Mouse (Mus musculus): ENCODE results near the gene Map1b. TPM values are rescaled to one million over a fixed set of nuclear protein-coding genes. Genes with fewer than 3 reads are reported as not detected.

Map1b gene
- total RNA-seq, 1 experiment, result 21.2 TPM

GRCm38 (mm10) chr13:99443484-99444175 is 72.7 kb downstream of the Map1b start:
- in situ Hi-C loops (cut with MboI; ENCODE audit: low sequenced_read_pairs in 2 of 2, unreplicated experiment in 2 of 2), result no loop called here
- TF ChIP-seq CHD2 (IDR thresholded peaks at IDR 0.05; ENCODE audit: low read depth, low read length), result no peak
- no peak for TF ChIP-seq ZC3H11A (IDR thresholded peaks at IDR 0.05; ENCODE audit: borderline replicate concordance, low read depth, low read length)
- H3K36me3 ChIP-seq (ENCODE audit: control insufficient read depth, insufficient read depth, low read length, poor library complexity, severe bottlenecking), result peaks cover 23% of the 10 kb centered on the region
- H3K9ac ChIP-seq (ENCODE audit: insufficient read depth, low read depth, low read length, poor library complexity, severe bottlenecking), result peak overlapping the region; percentile 19; the same call in 1 of the 2 replicates
- H3K4me1 ChIP-seq (ENCODE audit: control insufficient read depth in 2 of 2, insufficient read depth in 2 of 2, low read length in 2 of 2, poor library complexity in 1 of 2), result peaks cover 16 to 37% of the 10 kb centered on the region in 2 experiments
- no peak for DNase-seq (ENCODE audit: low read depth, low spot score)
- peak overlapping the region; percentile 24; the same call in 1 of the 2 replicates for H3K27ac ChIP-seq (ENCODE audit: insufficient read depth, low read depth, low read length, poor library complexity, severe bottlenecking)
- H3K4me3 ChIP-seq (ENCODE audit: insufficient read depth in 1 of 2, low read depth in 1 of 2, low read length in 2 of 2, poor library complexity in 1 of 2, severe bottlenecking in 1 of 2), result no peak overlapping the region
- H3K9me3 ChIP-seq (ENCODE audit: control insufficient read depth, insufficient read depth, low read depth, low read length), result no peaks in the 10 kb centered on the region

- Histone ChIP-seq H3K4me3 (ENCODE audit: insufficient read depth in 1 of 2, low read depth in 1 of 2, low read length in 2 of 2, poor library complexity in 1 of 2, severe bottlenecking in 1 of 2) (no peak overlapping the region), H3K27ac (ENCODE audit: insufficient read depth, low read depth, low read length, poor library complexity, severe bottlenecking) (no peak overlapping the region), H3K4me1 (ENCODE audit: control insufficient read depth in 2 of 2, insufficient read depth in 2 of 2, low read length in 2 of 2, poor library complexity in 1 of 2) (peaks cover 14 to 31% of the 10 kb centered on the region in 2 experiments), H3K9ac (ENCODE audit: insufficient read depth, low read depth, low read length, poor library complexity, severe bottlenecking) (no peak overlapping the region), H3K9me3 (ENCODE audit: control insufficient read depth, insufficient read depth, low read depth, low read length) (no peaks in the 10 kb centered on the region), H3K36me3 (ENCODE audit: control insufficient read depth, insufficient read depth, low read length, poor library complexity, severe bottlenecking) (peaks cover 25% of the 10 kb centered on the region)
- in situ Hi-C loops (cut with MboI; ENCODE audit: low sequenced_read_pairs in 2 of 2, unreplicated experiment in 2 of 2), result no loop called here
- no peak for DNase-seq (ENCODE audit: low read depth, low spot score)
- no peak for TF ChIP-seq HCFC1 (IDR thresholded peaks at IDR 0.05; ENCODE audit: borderline replicate concordance, insufficient read depth, low read length)
- TF ChIP-seq ZC3H11A (IDR thresholded peaks at IDR 0.05; ENCODE audit: borderline replicate concordance, low read depth, low read length), result no peak
- TF ChIP-seq MAFK (IDR thresholded peaks at IDR 0.05; ENCODE audit: insufficient read depth, low read depth, low read length), result no peak
- TF ChIP-seq CHD2 (IDR thresholded peaks at IDR 0.05; ENCODE audit: low read depth, low read length), result no peak
- TF ChIP-seq ZNF384 (IDR thresholded peaks at IDR 0.05; ENCODE audit: low read depth, low read length), result no peak
Observed at GRCm38 (mm10) chr13:99442434-99443249, 73.7 kb downstream of the Map1b start.

DNA sequence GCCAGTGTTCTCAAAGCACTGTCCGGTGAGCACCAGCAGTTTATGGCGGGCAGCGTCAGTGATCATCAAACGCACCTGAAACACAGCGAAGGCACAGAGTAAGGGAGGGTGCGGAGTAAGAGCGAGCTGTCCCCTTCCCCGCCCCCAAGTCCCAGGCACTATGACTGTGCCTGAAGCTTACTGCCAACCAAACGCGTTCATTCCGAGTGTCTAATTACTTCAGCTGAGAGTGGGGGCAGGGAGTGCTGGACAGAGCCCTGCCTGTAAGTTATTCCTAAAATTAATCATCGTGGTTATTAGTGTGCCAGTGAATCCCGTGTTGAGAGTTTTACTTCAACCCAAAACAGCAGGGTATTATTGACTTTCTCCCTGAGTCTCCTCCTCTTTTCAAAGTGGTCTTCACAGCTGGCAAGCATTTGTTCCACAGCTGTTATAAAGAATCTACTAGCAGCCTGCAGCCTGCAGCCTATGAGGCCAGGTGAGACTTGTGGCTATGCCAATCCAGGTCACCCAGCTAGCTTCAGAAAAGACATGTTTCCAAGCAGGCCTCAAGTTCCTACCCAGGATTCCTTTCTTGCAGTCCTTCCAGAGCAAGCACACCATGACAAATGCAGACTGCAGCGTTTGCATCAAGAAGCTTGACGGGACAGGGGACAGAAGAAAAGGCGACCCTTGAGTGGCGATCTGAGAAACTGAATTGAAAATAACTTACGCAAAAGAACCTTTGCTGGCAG is 74.5 kb downstream of the Map1b start:
- H3K9me3 ChIP-seq (ENCODE audit: control insufficient read depth, insufficient read depth, low read depth, low read length), result no peaks in the 10 kb centered on the region
- no peak overlapping the region for H3K4me3 ChIP-seq (ENCODE audit: insufficient read depth in 1 of 2, low read depth in 1 of 2, low read length in 2 of 2, poor library complexity in 1 of 2, severe bottlenecking in 1 of 2)
- in situ Hi-C loops (cut with MboI; ENCODE audit: low sequenced_read_pairs in 2 of 2, unreplicated experiment in 2 of 2), result no loop called here
- H3K36me3 ChIP-seq (ENCODE audit: control insufficient read depth, insufficient read depth, low read length, poor library complexity, severe bottlenecking), result peaks cover 23% of the 10 kb centered on the region
- H3K4me1 ChIP-seq (ENCODE audit: control insufficient read depth in 2 of 2, insufficient read depth in 2 of 2, low read length in 2 of 2, poor library complexity in 1 of 2), result peaks cover 14 to 24% of the 10 kb centered on the region in 2 experiments
- TF ChIP-seq HCFC1 (IDR thresholded peaks at IDR 0.05; ENCODE audit: borderline replicate concordance, insufficient read depth, low read length) (no peak), MAFK (IDR thresholded peaks at IDR 0.05; ENCODE audit: insufficient read depth, low read depth, low read length) (no peak), ZC3H11A (IDR thresholded peaks at IDR 0.05; ENCODE audit: borderline replicate concordance, low read depth, low read length) (no peak), ZNF384 (IDR thresholded peaks at IDR 0.05; ENCODE audit: low read depth, low read length) (no peak), CHD2 (IDR thresholded peaks at IDR 0.05; ENCODE audit: low read depth, low read length) (no peak)
- no peak for DNase-seq (ENCODE audit: low read depth, low spot score)
- H3K27ac ChIP-seq (ENCODE audit: insufficient read depth, low read depth, low read length, poor library complexity, severe bottlenecking), result no peak overlapping the region
- no peak overlapping the region for H3K9ac ChIP-seq (ENCODE audit: insufficient read depth, low read depth, low read length, poor library complexity, severe bottlenecking)

- Histone ChIP-seq H3K4me1 (ENCODE audit: control insufficient read depth in 2 of 2, insufficient read depth in 2 of 2, low read length in 2 of 2, poor library complexity in 1 of 2) (peaks cover 5 to 15% of the 10 kb centered on the region in 2 experiments; a peak in 3 of 4 replicates), H3K27ac (ENCODE audit: insufficient read depth, low read depth, low read length, poor library complexity, severe bottlenecking) (no peak overlapping the region), H3K9me3 (ENCODE audit: control insufficient read depth, insufficient read depth, low read depth, low read length) (no peaks in the 10 kb centered on the region), H3K9ac (ENCODE audit: insufficient read depth, low read depth, low read length, poor library complexity, severe bottlenecking) (no peak overlapping the region), H3K4me3 (ENCODE audit: insufficient read depth in 1 of 2, low read depth in 1 of 2, low read length in 2 of 2, poor library complexity in 1 of 2, severe bottlenecking in 1 of 2) (no peak overlapping the region), H3K36me3 (ENCODE audit: control insufficient read depth, insufficient read depth, low read length, poor library complexity, severe bottlenecking) (peaks cover 28% of the 10 kb centered on the region)
- in situ Hi-C loops (cut with MboI; ENCODE audit: low sequenced_read_pairs in 2 of 2, unreplicated experiment in 2 of 2), result no loop called here
- DNase-seq (ENCODE audit: low read depth, low spot score), result no peak
- no peak for TF ChIP-seq HCFC1 (IDR thresholded peaks at IDR 0.05; ENCODE audit: borderline replicate concordance, insufficient read depth, low read length)
- TF ChIP-seq MAFK (IDR thresholded peaks at IDR 0.05; ENCODE audit: insufficient read depth, low read depth, low read length), result no peak
- TF ChIP-seq ZC3H11A (IDR thresholded peaks at IDR 0.05; ENCODE audit: borderline replicate concordance, low read depth, low read length), result no peak
- TF ChIP-seq ZNF384 (IDR thresholded peaks at IDR 0.05; ENCODE audit: low read depth, low read length), result no peak
- no peak for TF ChIP-seq CHD2 (IDR thresholded peaks at IDR 0.05; ENCODE audit: low read depth, low read length)
Observed at GRCm38 (mm10) chr13:99440228-99440627, 76.1 kb downstream of the Map1b start.

Measured in ES-E14 (cell line).